Mouse (Mus musculus) embryonic facial prominence, embryonic 15.5 days (tissue): Measurements from ENCODE around the gene Slc12a9. TPM values are rescaled to one million over a fixed set of nuclear protein-coding genes. Genes with fewer than 3 reads are reported as not detected.

Experiments used
- ATAC-seq: fragments of 200-750 bp; cut with Nextera tagmentation; 2 replicates; pipeline ENCODE4 v1.8.0; 2017; ENCODE audit warnings: low read depth, moderate TSS enrichment; ENCODE audit not compliant: insufficient number of reproducible peaks, low FRiP score, low TSS enrichment
- H3K27ac ChIP-seq: fragments of 300-500 bp; sonication (generic); replicated peaks from 2 replicates; pipeline ENCODE4 v1.5.1; 2015; ENCODE audit warnings: mild to moderate bottlenecking, inconsistent platforms
- H3K27me3 ChIP-seq: fragments of 300-500 bp; sonication (generic); 2 replicates; pipeline ENCODE4 v1.6.1; 2015; ENCODE audit warnings: inconsistent platforms
- H3K36me3 ChIP-seq: fragments of 300-500 bp; sonication (generic); 2 replicates; pipeline ENCODE4 v1.6.1; 2015; ENCODE audit warnings: mild to moderate bottlenecking, inconsistent platforms
- H3K4me1 ChIP-seq: fragments of 300-500 bp; sonication (generic); 2 replicates; pipeline ENCODE4 v1.6.1; 2015; ENCODE audit warnings: inconsistent platforms
- H3K4me2 ChIP-seq: fragments of 300-500 bp; sonication (generic); replicated peaks from 2 replicates; pipeline ENCODE4 v1.6.1; 2015; ENCODE audit warnings: mild to moderate bottlenecking, inconsistent platforms
- H3K4me3 ChIP-seq: fragments of 300-500 bp; sonication (generic); replicated peaks from 2 replicates; pipeline ENCODE4 v1.5.1; 2015; ENCODE audit warnings: mild to moderate bottlenecking, inconsistent platforms
- H3K9ac ChIP-seq: fragments of 300-500 bp; sonication (generic); 2 replicates; pipeline ENCODE4 v1.6.1; 2015; ENCODE audit warnings: inconsistent platforms
- H3K9me3 ChIP-seq: fragments of 300-500 bp; sonication (generic); replicated peaks from 2 replicates; pipeline ENCODE4 v1.6.1; 2016; ENCODE audit warnings: inconsistent platforms
- WGBS: fragments of 180-500 bp; shearing (Covaris S2); methylation state at CpG from one replicate; pipeline ENCODE4 v1.1.7; 2015; 5-methylcytosine and 5-hydroxymethylcytosine counted together
- polyA plus RNA-seq: library from polyadenylated mRNA; unstranded; fragments of >200 nt; fragmentation: Nextera tagmentation; extraction: Ambion mirVana; gene quantifications from 2 replicates; pipeline ENCODE4 v1.2.1, GENCODE M21; 2015

Gene Slc12a9
- polyA plus RNA-seq, 1 experiment from 2014 or later, result 16.3 TPM

- H3K9ac ChIP-seq, result peak within 1 kb of the TSS; percentile 98
- H3K9me3 ChIP-seq, result no peaks in the 10 kb centered on the region
- ATAC-seq, result peak; percentile 88
- H3K4me3 ChIP-seq, result peak within 1 kb of the TSS; percentile 92
- peak within 1 kb of the TSS; percentile 96 for H3K27ac ChIP-seq
- peaks cover 64% of the 10 kb centered on the region for H3K36me3 ChIP-seq
- peak within 1 kb of the TSS; percentile 68 for H3K4me2 ChIP-seq
- peaks cover 46% of the 10 kb centered on the region for H3K4me1 ChIP-seq
- H3K27me3 ChIP-seq, result no peaks in the 10 kb centered on the region
- under 1% methylated on average over 58 of the region's 72 CpGs for WGBS
Measured at GRCm38 (mm10) chr5:137307071-137307912, 26.1 kb downstream of the Slc12a9 start, which contains the start of gene Srrt. Gene Srrt (minus strand): TSS chr5:137307674.

- H3K27me3 ChIP-seq, result no peaks in the 10 kb centered on the region
- peaks cover 66% of the 10 kb centered on the region for H3K36me3 ChIP-seq
Measured at GRCm38 (mm10) chr5:137306439-137307005, 26.9 kb downstream of the Slc12a9 start.

GRCm38 (mm10) chr5:137305822-137306221 is 27.6 kb downstream of the Slc12a9 start:
- H3K4me2 ChIP-seq, result peak overlapping the region; percentile 68
- H3K36me3 ChIP-seq, result peaks cover 68% of the 10 kb centered on the region
- no peaks in the 10 kb centered on the region for H3K9me3 ChIP-seq
- H3K4me3 ChIP-seq, result peak overlapping the region; percentile 92
- no peaks in the 10 kb centered on the region for H3K27me3 ChIP-seq
- no peak for ATAC-seq
- no peak overlapping the region for H3K27ac ChIP-seq
- peaks cover 34% of the 10 kb centered on the region for H3K4me1 ChIP-seq
- 0 out of 2 replicates have a peak overlapping the region, but pooled peaks have one; percentile 98 for H3K9ac ChIP-seq
- whole genome bisulfite sequencing, result 58% methylated on average over 3 of the region's 3 CpGs

More at GRCm38 (mm10) chr5:137306439-137307005, 26.9 kb downstream of the Slc12a9 start:
- H3K9me3 ChIP-seq, result no peaks in the 10 kb centered on the region
- H3K27ac ChIP-seq, result peak overlapping the region; percentile 96; the same call in 1 of the 2 replicates
- peaks cover 38% of the 10 kb centered on the region for H3K4me1 ChIP-seq
- peak overlapping the region; percentile 92 for H3K4me3 ChIP-seq
- H3K9ac ChIP-seq, result peak overlapping the region; percentile 98
- WGBS, result 12% methylated on average over 12 of the region's 12 CpGs
- peak overlapping the region; percentile 68 for H3K4me2 ChIP-seq
- no peak for ATAC-seq

GRCm38 (mm10) chr5:137304816-137305215 is 28.6 kb downstream of the Slc12a9 start:
- ATAC-seq, result no peak
- H3K4me3 ChIP-seq, result no peak overlapping the region
- no peaks in the 10 kb centered on the region for H3K27me3 ChIP-seq
- no peaks in the 10 kb centered on the region for H3K9me3 ChIP-seq
- peaks cover 36% of the 10 kb centered on the region for H3K4me1 ChIP-seq
- peaks cover 68% of the 10 kb centered on the region for H3K36me3 ChIP-seq
- H3K27ac ChIP-seq, result no peak overlapping the region
- H3K9ac ChIP-seq, result 0 out of 2 replicates have a peak overlapping the region, but pooled peaks have one; percentile 6
- H3K4me2 ChIP-seq, result 0 out of 2 replicates have a peak overlapping the region, but pooled peaks have one; percentile 4
- 70% methylated on average over 4 of the region's 4 CpGs for WGBS

- Histone ChIP-seq H3K9ac (no peak overlapping the region), H3K27ac (no peak overlapping the region), H3K4me3 (no peak overlapping the region), H3K9me3 (no peaks in the 10 kb centered on the region), H3K4me2 (no peak overlapping the region), H3K36me3 (peaks cover 68% of the 10 kb centered on the region), H3K27me3 (no peaks in the 10 kb centered on the region), H3K4me1 (peaks cover 41% of the 10 kb centered on the region)
- 72% methylated on average over 3 of the region's 3 CpGs for WGBS
- no peak for ATAC-seq
Measured at GRCm38 (mm10) chr5:137304165-137304564, 29.2 kb downstream of the Slc12a9 start.

GRCm38 (mm10) chr5:137303609-137304008 is 29.8 kb downstream of the Slc12a9 start:
- Histone ChIP-seq H3K9ac (no peak overlapping the region), H3K36me3 (peaks cover 68% of the 10 kb centered on the region), H3K9me3 (no peaks in the 10 kb centered on the region), H3K4me1 (peaks cover 39% of the 10 kb centered on the region), H3K27ac (no peak overlapping the region), H3K27me3 (no peaks in the 10 kb centered on the region), H3K4me2 (no peak overlapping the region), H3K4me3 (no peak overlapping the region)
- WGBS, result 88% methylated on average over 4 of the region's 4 CpGs
- no peak for ATAC-seq

GRCm38 (mm10) chr5:137301253-137301652 is 32.1 kb downstream of the Slc12a9 start:
- no peak overlapping the region for H3K4me2 ChIP-seq
- peak; percentile 37; the same call in 1 of the 2 replicates for ATAC-seq
- H3K27ac ChIP-seq, result no peak overlapping the region
- peaks cover 88% of the 10 kb centered on the region for H3K36me3 ChIP-seq
- no peaks in the 10 kb centered on the region for H3K9me3 ChIP-seq
- no peak overlapping the region for H3K9ac ChIP-seq
- H3K4me1 ChIP-seq, result peaks cover 28% of the 10 kb centered on the region
- H3K27me3 ChIP-seq, result no peaks in the 10 kb centered on the region
- 79% methylated on average over 21 of the region's 21 CpGs for WGBS
- H3K4me3 ChIP-seq, result no peak overlapping the region

- Histone ChIP-seq H3K4me1 (peaks cover 20% of the 10 kb centered on the region), H3K9ac (no peak overlapping the region), H3K9me3 (no peaks in the 10 kb centered on the region), H3K27ac (no peak overlapping the region; the same call in 1 of the 2 replicates), H3K4me2 (no peak overlapping the region), H3K4me3 (no peak overlapping the region), H3K36me3 (peaks cover 92% of the 10 kb centered on the region), H3K27me3 (no peaks in the 10 kb centered on the region)
- WGBS, result 92% methylated on average over 7 of the region's 7 CpGs
- ATAC-seq, result no peak
Measured at GRCm38 (mm10) chr5:137299240-137299639, 34.2 kb downstream of the Slc12a9 start.

- Histone ChIP-seq H3K4me3 (no peak overlapping the region), H3K4me2 (no peak overlapping the region), H3K27ac (no peak overlapping the region), H3K9me3 (no peaks in the 10 kb centered on the region), H3K36me3 (peaks cover 71% of the 10 kb centered on the region), H3K9ac (no peak overlapping the region), H3K4me1 (peaks cover 29% of the 10 kb centered on the region), H3K27me3 (no peaks in the 10 kb centered on the region; the same call in 1 of the 2 replicates)
- WGBS, result 90% methylated on average over 14 of the region's 14 CpGs
- ATAC-seq, result no peak
Measured at GRCm38 (mm10) chr5:137297126-137297525, 36.3 kb downstream of the Slc12a9 start.

- H3K27ac ChIP-seq, result no peak overlapping the region
- H3K4me3 ChIP-seq, result no peak overlapping the region
- H3K9me3 ChIP-seq, result no peaks in the 10 kb centered on the region
- no peak for ATAC-seq
- H3K9ac ChIP-seq, result no peak overlapping the region
- H3K36me3 ChIP-seq, result peaks cover 57% of the 10 kb centered on the region
- H3K4me2 ChIP-seq, result no peak overlapping the region
- peaks cover 29% of the 10 kb centered on the region for H3K4me1 ChIP-seq
- 85% methylated on average over 15 of the region's 15 CpGs for WGBS
- H3K27me3 ChIP-seq, result peaks cover 12% of the 10 kb centered on the region
Measured at GRCm38 (mm10) chr5:137295712-137296111, 37.7 kb downstream of the Slc12a9 start.

GRCm38 (mm10) chr5:137295296-137295695 is 38.1 kb downstream of the Slc12a9 start:
- H3K4me1 ChIP-seq, result peaks cover 29% of the 10 kb centered on the region
- H3K27me3 ChIP-seq, result peaks cover 16% of the 10 kb centered on the region
- H3K27ac ChIP-seq, result peak overlapping the region; percentile 95
- ATAC-seq, result no peak
- no peaks in the 10 kb centered on the region for H3K9me3 ChIP-seq
- H3K4me3 ChIP-seq, result peak overlapping the region; percentile 57
- WGBS, result 78% methylated on average over 9 of the region's 9 CpGs
- peak overlapping the region; percentile 74; the same call in 1 of the 2 replicates for H3K9ac ChIP-seq
- H3K36me3 ChIP-seq, result peaks cover 53% of the 10 kb centered on the region
- H3K4me2 ChIP-seq, result peak overlapping the region; percentile 98
